Mouse (Mus musculus) cortical plate, adult 2 months (tissue): ENCODE data around the gene Tcp11. TPM values are rescaled to one million over a fixed set of nuclear protein-coding genes. Genes with fewer than 3 reads are reported as not detected.

ENCODE experiments used
- H3K27ac ChIP-seq: fragments of 200-500 bp; 2 replicates; pipeline ENCODE4 v1.5.1; 2012; ENCODE audit warnings: low read length, control low read depth, inconsistent platforms; ENCODE audit not compliant: insufficient read depth
- H3K4me1 ChIP-seq: fragments of 200-500 bp; 2 replicates; pipeline ENCODE4 v1.6.1; 2011; ENCODE audit warnings: low read length; ENCODE audit not compliant: control insufficient read depth, insufficient read depth
- H3K4me3 ChIP-seq: fragments of 200-500 bp; 2 replicates; pipeline ENCODE4 v1.5.1; 2011; ENCODE audit warnings: mild to moderate bottlenecking, low read length, control low read depth; ENCODE audit not compliant: insufficient read depth
- CTCF ChIP-seq: fragments of 200-500 bp; IDR thresholded peaks from 2 replicates; pipeline ENCODE4 v1.5.1; 2011; ENCODE audit warnings: mild to moderate bottlenecking, control low read depth, low read length; ENCODE audit not compliant: insufficient read depth; ENCODE audit errors: extremely low read depth
- POLR2A ChIP-seq: fragments of 200-500 bp; IDR thresholded peaks from 2 replicates; pipeline ENCODE4 v1.6.1; 2011; ENCODE audit warnings: mild to moderate bottlenecking, low read length, control low read depth; ENCODE audit not compliant: insufficient read depth; ENCODE audit errors: extremely low read depth
- polyA plus RNA-seq: library from polyadenylated mRNA; depleted of rRNA; stranded (reverse); fragments of >200 nt; gene quantifications from 2 replicates; pipeline ENCODE4 v1.2.3, GENCODE M21; 2012; rRNA removed

Gene Tcp11
- polyA plus RNA-seq: 0.30 and 0.44 TPM in 2 replicates

DNA sequence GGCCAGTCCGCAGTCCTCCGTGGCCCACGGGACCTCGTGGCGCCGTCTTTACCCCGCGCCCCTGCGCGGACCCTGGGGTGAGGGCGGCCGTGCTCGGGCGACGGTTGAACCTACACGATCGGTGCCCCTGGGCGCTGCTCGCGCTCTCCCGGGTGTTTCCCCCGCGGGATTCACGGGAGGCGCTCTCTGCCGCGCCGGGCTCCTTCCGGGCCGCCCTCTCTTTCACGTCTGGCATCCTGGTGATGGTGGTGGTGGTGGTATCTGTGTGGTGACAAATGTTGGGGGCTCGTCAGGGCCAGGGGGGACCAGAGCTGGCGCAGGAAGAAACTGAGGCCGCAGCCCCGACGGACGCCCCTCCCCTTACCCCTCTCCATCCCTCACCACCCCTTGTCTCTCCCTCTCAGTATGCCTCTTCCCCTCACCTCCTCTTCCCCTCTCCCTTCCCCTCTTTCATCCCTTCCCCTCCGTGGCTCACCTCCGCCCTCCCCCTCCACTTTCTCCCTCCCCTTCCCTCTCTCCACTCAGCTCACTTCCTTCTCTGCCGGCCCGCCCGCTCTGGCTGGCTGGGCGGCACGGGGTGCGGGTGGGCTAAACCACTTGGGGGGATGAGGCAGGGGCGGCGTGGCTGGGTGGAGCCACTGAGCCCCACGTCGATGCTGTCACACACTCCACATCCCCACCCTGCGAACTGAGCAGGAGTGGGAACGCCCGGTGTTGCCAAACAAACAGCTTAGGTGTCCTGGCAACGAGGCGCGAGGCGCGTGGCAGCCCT, at the start of gene Tcp11:
Gene Tcp11 (minus strand): TSS at position 595 of the 772 bp plus-strand sequence.
- Histone ChIP-seq H3K27ac (no peak within 1 kb of the TSS), H3K4me3 (peak within 1 kb of the TSS; percentile 5; the same call in 1 of the 2 replicates), H3K4me1 (no peaks in the 10 kb centered on the region)
- TF ChIP-seq CTCF: no peak
- no peak for TF ChIP-seq POLR2A

DNA sequence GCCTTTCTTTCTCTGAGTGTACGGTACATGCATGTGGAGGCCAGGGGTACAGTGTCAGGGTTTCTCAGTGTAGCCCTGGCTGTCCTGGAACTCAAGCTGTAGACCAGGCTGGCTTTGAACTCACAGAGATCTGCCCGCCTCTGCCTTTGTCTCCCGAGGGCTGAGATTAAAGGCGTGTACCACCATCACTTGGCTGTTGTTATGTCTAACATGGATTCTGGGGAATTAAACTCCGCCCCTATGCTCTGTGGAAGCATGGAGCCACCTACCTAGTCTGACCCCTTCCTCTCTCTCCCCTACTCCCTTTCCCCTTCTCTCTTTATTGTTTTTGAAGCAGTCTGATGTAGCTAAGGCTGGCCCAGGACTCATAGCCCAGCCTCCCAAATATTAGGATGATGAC, 49.4 kb upstream of the Tcp11 start:
- TF ChIP-seq CTCF (no peak), POLR2A (no peak)
- H3K27ac ChIP-seq: no peak overlapping the region
- no peaks in the 10 kb centered on the region for H3K4me1 ChIP-seq
- H3K4me3 ChIP-seq: no peak overlapping the region

GRCm38 (mm10) chr17:28124368-28124767, 43.9 kb upstream of the Tcp11 start:
- H3K4me1 ChIP-seq: no peaks in the 10 kb centered on the region
- H3K4me3 ChIP-seq: no peak overlapping the region
- no peak for TF ChIP-seq POLR2A
- TF ChIP-seq CTCF: no peak
- no peak overlapping the region for H3K27ac ChIP-seq

DNA sequence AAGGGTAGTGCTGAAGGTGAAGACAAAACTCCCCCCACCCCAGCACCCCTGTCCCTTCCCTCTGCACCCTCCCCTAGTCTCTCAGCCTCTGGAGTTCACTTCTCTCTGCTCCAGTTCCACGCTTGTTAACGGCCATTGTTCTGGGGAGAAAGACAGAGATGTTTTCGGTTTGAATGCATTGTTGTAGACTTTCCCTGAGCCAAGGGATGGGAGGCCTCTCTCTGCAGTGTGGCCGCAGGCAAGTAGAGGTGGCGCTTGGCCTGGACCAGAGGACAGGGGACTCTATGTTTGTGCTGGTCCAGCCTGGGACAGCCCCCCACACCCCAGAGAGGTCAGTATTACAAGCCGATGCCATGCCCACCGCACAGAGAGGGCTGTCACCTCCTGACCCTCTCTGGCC, 43.2 kb upstream of the Tcp11 start:
- TF ChIP-seq POLR2A: no peak
- TF ChIP-seq CTCF: no peak
- Histone ChIP-seq H3K4me3 (no peak overlapping the region), H3K4me1 (no peaks in the 10 kb centered on the region), H3K27ac (no peak overlapping the region)

- Histone ChIP-seq H3K4me3 (no peak overlapping the region), H3K4me1 (no peaks in the 10 kb centered on the region), H3K27ac (no peak overlapping the region)
Measured at GRCm38 (mm10) chr17:28122949-28123348, 42.5 kb upstream of the Tcp11 start.

DNA sequence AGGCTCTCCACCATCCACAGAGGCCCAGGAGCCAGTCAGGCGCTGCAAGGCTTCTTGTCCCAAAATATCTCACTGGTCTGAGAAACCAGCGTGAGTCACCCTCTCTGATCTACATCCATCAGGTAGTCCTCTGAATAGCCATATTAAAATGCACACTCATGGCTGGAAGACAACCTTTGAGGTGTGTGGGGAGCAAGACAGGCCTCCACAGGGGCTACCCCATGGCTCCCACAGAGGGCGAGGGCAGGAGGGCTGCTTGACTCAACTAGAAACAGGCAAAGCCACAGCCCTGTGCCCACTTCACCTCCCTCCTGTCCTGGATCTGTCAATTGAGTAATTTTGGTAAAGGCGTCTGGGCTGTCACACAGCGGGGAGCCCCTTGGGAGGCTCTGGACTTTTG, 40.0 kb upstream of the Tcp11 start:
- no peak for TF ChIP-seq CTCF
- TF ChIP-seq POLR2A: no peak
- Histone ChIP-seq H3K4me3 (no peak overlapping the region), H3K27ac (no peak overlapping the region), H3K4me1 (no peaks in the 10 kb centered on the region)

More at GRCm38 (mm10) chr17:28122949-28123348, 42.5 kb upstream of the Tcp11 start:
- no peak for TF ChIP-seq CTCF
- no peak for TF ChIP-seq POLR2A

DNA sequence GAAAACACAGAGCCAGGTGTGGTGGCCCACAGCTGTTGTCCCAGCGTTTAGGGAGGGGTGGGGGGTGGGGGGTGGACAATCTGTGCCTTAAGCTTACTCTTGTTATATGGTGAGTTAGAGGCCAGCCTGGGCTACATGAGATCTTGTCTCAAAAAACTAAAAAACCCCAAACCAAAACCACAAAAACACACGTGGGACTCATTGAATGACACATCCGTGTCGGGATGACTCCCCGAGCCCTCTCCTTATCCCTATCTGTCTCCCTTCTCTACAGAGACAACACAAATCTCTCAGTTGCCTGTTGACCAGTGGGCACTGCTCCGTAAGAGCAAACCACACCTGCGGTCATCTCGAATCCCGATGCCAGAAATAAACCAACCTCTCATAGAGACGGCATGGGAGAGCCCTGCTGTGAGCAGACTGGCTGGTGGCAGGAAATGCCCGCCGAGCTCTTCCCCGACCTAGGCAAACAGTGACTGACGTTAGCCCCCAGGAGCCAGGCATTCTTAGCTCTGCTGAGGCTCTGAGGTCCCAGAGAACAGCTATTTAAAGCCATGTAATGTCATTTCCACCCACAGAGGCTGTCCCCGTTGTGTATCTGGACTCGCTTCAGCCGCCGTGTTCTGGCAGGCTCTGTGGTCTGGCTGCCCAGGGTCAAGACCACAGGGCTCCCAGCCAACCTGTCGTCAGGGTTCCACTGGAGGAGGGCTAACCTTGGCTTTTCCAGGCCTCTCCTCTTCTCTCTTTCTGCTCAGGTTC, 37.2 kb upstream of the Tcp11 start:
- Histone ChIP-seq H3K4me1 (no peaks in the 10 kb centered on the region), H3K4me3 (no peak overlapping the region), H3K27ac (no peak overlapping the region)
- TF ChIP-seq CTCF (no peak), POLR2A (no peak)

- no peak overlapping the region for H3K4me3 ChIP-seq
- no peaks in the 10 kb centered on the region for H3K4me1 ChIP-seq
- TF ChIP-seq CTCF (no peak), POLR2A (no peak)
- no peak overlapping the region for H3K27ac ChIP-seq
Measured at GRCm38 (mm10) chr17:28116335-28116734, 35.9 kb upstream of the Tcp11 start.

DNA sequence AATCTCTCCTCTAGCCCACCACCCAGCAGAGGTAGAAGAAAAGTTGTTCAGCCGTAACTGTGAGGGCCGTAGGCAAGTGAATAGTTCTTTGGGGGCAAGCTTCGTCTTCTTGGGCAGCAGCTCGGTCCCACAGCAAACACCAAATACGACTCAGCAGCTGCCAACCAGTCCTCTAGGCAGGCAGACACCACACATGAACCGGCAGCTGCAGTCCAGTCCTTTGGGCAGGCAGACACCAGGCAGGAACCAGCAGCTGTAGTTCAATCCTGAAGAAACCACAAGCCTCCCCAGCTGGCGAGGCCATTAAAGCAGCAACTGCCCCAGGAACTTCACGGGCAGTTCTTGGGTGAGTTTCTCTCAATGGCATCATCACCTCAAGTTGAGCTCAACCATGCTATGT, 31.8 kb upstream of the Tcp11 start:
- no peak for TF ChIP-seq POLR2A
- Histone ChIP-seq H3K4me3 (no peak overlapping the region), H3K4me1 (no peaks in the 10 kb centered on the region), H3K27ac (no peak overlapping the region)

DNA sequence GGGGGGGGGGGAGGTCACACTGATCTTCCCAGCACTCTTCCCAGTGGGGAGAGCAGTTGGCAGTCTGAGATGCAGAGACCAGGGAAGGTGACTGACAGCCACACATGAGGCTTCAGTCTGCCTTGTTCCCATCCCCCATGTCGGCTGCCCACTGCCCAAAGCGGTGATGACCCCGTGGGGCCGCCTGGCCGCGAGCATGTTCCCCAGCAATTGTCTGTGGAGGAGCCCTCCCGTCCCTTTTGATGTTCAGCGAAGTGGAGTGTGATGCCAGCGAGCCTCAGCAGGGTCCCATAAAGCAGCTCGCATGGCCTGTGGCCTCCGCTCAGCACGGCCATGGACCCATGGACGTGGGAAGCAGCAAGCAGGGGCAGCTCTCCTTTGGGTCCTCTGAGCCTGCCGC, 26.8 kb upstream of the Tcp11 start:
- Histone ChIP-seq H3K4me1 (no peaks in the 10 kb centered on the region), H3K27ac (no peak overlapping the region), H3K4me3 (no peak overlapping the region)
- TF ChIP-seq CTCF: no peak
- no peak for TF ChIP-seq POLR2A

- no peak overlapping the region for H3K4me3 ChIP-seq
- no peak overlapping the region for H3K27ac ChIP-seq
- TF ChIP-seq POLR2A: no peak
- TF ChIP-seq CTCF: no peak
- no peaks in the 10 kb centered on the region for H3K4me1 ChIP-seq
Measured at GRCm38 (mm10) chr17:28106352-28106751, 25.9 kb upstream of the Tcp11 start.
